Mouse (Mus musculus) ES-E14 (cell line): ENCODE data around the gene Hbq1b. TPM values are rescaled to one million over a fixed set of nuclear protein-coding genes. Genes with fewer than 3 reads are reported as not detected.

Experiments
- DNase-seq: peaks from one replicate; pipeline ENCODE4 v3.0.0-alpha.2; 2013; ENCODE audit warnings: low read depth, low spot score
- H3K27ac ChIP-seq: 2 replicates; pipeline ENCODE4 v1.5.1; 2012; ENCODE audit warnings: low read depth, mild to moderate bottlenecking, low read length, moderate library complexity, mixed read lengths; ENCODE audit not compliant: poor library complexity, insufficient read depth, severe bottlenecking
- H3K36me3 ChIP-seq: 2 replicates; pipeline ENCODE4 v1.6.1; 2012; ENCODE audit warnings: mild to moderate bottlenecking, low read length, moderate library complexity, mixed read lengths; ENCODE audit not compliant: control insufficient read depth, poor library complexity, insufficient read depth, severe bottlenecking
- H3K4me1 ChIP-seq, 2 experiments: fragments of 150-350 bp in 1 of 2; sonication (generic) in 1 of 2; 2 replicates each; pipeline ENCODE4 v1.6.1; 2012; ENCODE audit warnings: low read length in 2 of 2, mild to moderate bottlenecking in 1 of 2, mixed read lengths in 1 of 2; ENCODE audit not compliant: control insufficient read depth in 2 of 2, insufficient read depth in 2 of 2, poor library complexity in 1 of 2
- H3K4me3 ChIP-seq, 2 experiments: fragments of 150-350 bp in 1 of 2; sonication (generic) in 1 of 2; 2 replicates each; pipeline ENCODE4 v1.5.1; 2012; ENCODE audit warnings: low read length in 2 of 2, low read depth in 1 of 2, mild to moderate bottlenecking in 1 of 2, mixed read lengths in 1 of 2; ENCODE audit not compliant: insufficient read depth in 1 of 2, poor library complexity in 1 of 2, severe bottlenecking in 1 of 2
- H3K9ac ChIP-seq: 2 replicates; pipeline ENCODE4 v1.6.1; 2012; ENCODE audit warnings: low read depth, mild to moderate bottlenecking, low read length, mixed read lengths; ENCODE audit not compliant: poor library complexity, insufficient read depth, severe bottlenecking
- H3K9me3 ChIP-seq: fragments of 150-350 bp; sonication (generic); 2 replicates; pipeline ENCODE4 v1.6.1; 2012; ENCODE audit warnings: low read depth, mild to moderate bottlenecking, low read length; ENCODE audit not compliant: control insufficient read depth, insufficient read depth
- CHD2 ChIP-seq: IDR thresholded peaks from 2 replicates; pipeline ENCODE4 v1.6.1; 2014; ENCODE audit warnings: mild to moderate bottlenecking, low read depth, low read length, inconsistent platforms
- HCFC1 ChIP-seq: IDR thresholded peaks from 2 replicates; pipeline ENCODE4 v1.6.1; 2012; ENCODE audit warnings: low read length, inconsistent platforms, borderline replicate concordance; ENCODE audit not compliant: insufficient read depth
- MAFK ChIP-seq: IDR thresholded peaks from 2 replicates; pipeline ENCODE4 v1.6.1; 2014; ENCODE audit warnings: mild to moderate bottlenecking, low read depth, low read length, inconsistent platforms; ENCODE audit not compliant: insufficient read depth
- ZC3H11A ChIP-seq: IDR thresholded peaks from 2 replicates; pipeline ENCODE4 v1.6.1; 2012; ENCODE audit warnings: low read depth, mild to moderate bottlenecking, inconsistent platforms, low read length, borderline replicate concordance
- ZNF384 ChIP-seq: IDR thresholded peaks from 2 replicates; pipeline ENCODE4 v1.6.1; 2012; ENCODE audit warnings: low read depth, low read length, inconsistent platforms
- in situ Hi-C, 2 experiments: fragments of 600-800 bp; cut with MboI; formaldehyde crosslinking; loops; one replicate each; pipeline ENCODE4 v1.15.1; 2025; ENCODE audit warnings: low sequenced_read_pairs in 2 of 2, inconsistent platforms in 1 of 2; ENCODE audit not compliant: unreplicated experiment in 2 of 2
- total RNA-seq: library from RNA; depleted of rRNA; stranded (reverse); fragments of 300-350 nt; gene quantifications from 2 replicates; pipeline ENCODE4 v1.2.3, GENCODE M21; 2012; rRNA removed

Gene Hbq1b
- total RNA-seq, 1 experiment: 0.80 TPM

- H3K4me3 ChIP-seq: no peak overlapping the region
- H3K9me3 ChIP-seq: no peaks in the 10 kb centered on the region
- no peak for TF ChIP-seq MAFK
- peak; percentile 67; the same call in 1 of the 2 replicates for TF ChIP-seq ZC3H11A
- H3K27ac ChIP-seq: no peak overlapping the region
- no peaks in the 10 kb centered on the region for H3K36me3 ChIP-seq
- no peak overlapping the region for H3K9ac ChIP-seq
- in situ Hi-C loops: no loop called here
- DNase-seq: peak; percentile 86
- H3K4me1 ChIP-seq: peaks cover 0 to 2% of the 10 kb centered on the region in 2 experiments; a peak in 1 of 4 replicates
These were observed 37.8 kb downstream of the Hbq1b start for GRCm38 (mm10) chr11:32324609-32325008.

GRCm38 (mm10) chr11:32331075-32331474 is 44.3 kb downstream of the Hbq1b start:
- peaks cover 0 to 3% of the 10 kb centered on the region in 2 experiments; a peak in 1 of 4 replicates for H3K4me1 ChIP-seq
- TF ChIP-seq HCFC1 (no peak), CHD2 (no peak), ZC3H11A (no peak), ZNF384 (no peak), MAFK (no peak)
- H3K27ac ChIP-seq: no peak overlapping the region
- H3K4me3 ChIP-seq: no peak overlapping the region
- DNase-seq: no peak
- H3K36me3 ChIP-seq: no peaks in the 10 kb centered on the region
- in situ Hi-C loops: loop anchor here in 1 of 2 experiments (10.0 kb wide), 1 partner anchor 146 kb away; no protein-coding TSS in a partner anchor
- no peak overlapping the region for H3K9ac ChIP-seq
- H3K9me3 ChIP-seq: no peaks in the 10 kb centered on the region

GRCm38 (mm10) chr11:32331861-32332260 is 45.1 kb downstream of the Hbq1b start:
- peaks cover 0 to 3% of the 10 kb centered on the region in 2 experiments; a peak in 1 of 4 replicates for H3K4me1 ChIP-seq
- H3K27ac ChIP-seq: no peak overlapping the region
- no peaks in the 10 kb centered on the region for H3K9me3 ChIP-seq
- DNase-seq: no peak
- TF ChIP-seq MAFK (no peak), ZNF384 (no peak), HCFC1 (no peak), CHD2 (no peak), ZC3H11A (no peak)
- in situ Hi-C loops: loop anchor here in 1 of 2 experiments (10.0 kb wide), 1 partner anchor 147 kb away; no protein-coding TSS in a partner anchor
- H3K9ac ChIP-seq: no peak overlapping the region
- H3K4me3 ChIP-seq: no peak overlapping the region
- H3K36me3 ChIP-seq: no peaks in the 10 kb centered on the region

GRCm38 (mm10) chr11:32333235-32333634 is 46.5 kb downstream of the Hbq1b start:
- TF ChIP-seq HCFC1: no peak
- no peak for TF ChIP-seq CHD2
- no peak for TF ChIP-seq MAFK
- no peak for TF ChIP-seq ZC3H11A
- TF ChIP-seq ZNF384: no peak
- DNase-seq: no peak
- no peak overlapping the region for H3K27ac ChIP-seq
- in situ Hi-C loops: loop anchor here in 1 of 2 experiments (10.0 kb wide), 1 partner anchor 148 kb away; no protein-coding TSS in a partner anchor
- H3K4me3 ChIP-seq: no peak overlapping the region
- H3K9me3 ChIP-seq: no peaks in the 10 kb centered on the region
- no peaks in the 10 kb centered on the region for H3K36me3 ChIP-seq
- no peak overlapping the region for H3K9ac ChIP-seq
- H3K4me1 ChIP-seq: peaks cover 0 to 3% of the 10 kb centered on the region in 2 experiments; a peak in 1 of 4 replicates

GRCm38 (mm10) chr11:32336435-32336907 is 49.7 kb downstream of the Hbq1b start:
- Histone ChIP-seq H3K27ac (no peak overlapping the region), H3K9ac (no peak overlapping the region), H3K4me3 (no peak overlapping the region), H3K9me3 (no peaks in the 10 kb centered on the region), H3K4me1 (peaks cover 0 to 3% of the 10 kb centered on the region in 2 experiments; a peak in 1 of 4 replicates), H3K36me3 (no peaks in the 10 kb centered on the region)
- TF ChIP-seq ZC3H11A (no peak), HCFC1 (no peak), MAFK (no peak), ZNF384 (no peak), CHD2 (no peak)
- in situ Hi-C loops: loop anchor here in 1 of 2 experiments (10.0 kb wide), 1 partner anchor 152 kb away; no protein-coding TSS in a partner anchor
- DNase-seq: no peak

Other genes starting within 250 kb of the Hbq1b start
- gene Il9r, start 86.7 kb upstream of the Hbq1b start, total RNA-seq: 0.13 and 0.21 TPM in 2 replicates
- gene Snrnp25, start 81.5 kb upstream of the Hbq1b start, total RNA-seq: 79.5 and 85.4 TPM in 2 replicates
- gene Rhbdf1, start 64.7 kb upstream of the Hbq1b start, total RNA-seq: 24.8 and 58.9 TPM in 2 replicates
- gene Mpg, start 60.5 kb upstream of the Hbq1b start, total RNA-seq: 30.6 and 32.3 TPM in 2 replicates
- 47.2 and 67.0 TPM in 2 replicates for gene Nprl3, start 19.3 kb upstream of the Hbq1b start, total RNA-seq
- gene Hba-x, start 10.6 kb upstream of the Hbq1b start, total RNA-seq: not detected in 2 replicates
- not detected in 2 replicates for gene Hba-a1, start 3.5 kb upstream of the Hbq1b start, total RNA-seq
- 1.1 TPM in 1 of 2 replicates, not detected in the other for gene Hba-a2, start 9.5 kb downstream of the Hbq1b start, total RNA-seq
- 0.95 TPM in 1 of 2 replicates, not detected in the other for gene Hbq1a, start 13.1 kb downstream of the Hbq1b start, total RNA-seq
- 3.2 and 6.8 TPM in 2 replicates for gene Sh3pxd2b, start 60.9 kb downstream of the Hbq1b start, total RNA-seq
- 15.2 and 18.3 TPM in 2 replicates for gene Ubtd2, start 168.4 kb downstream of the Hbq1b start, total RNA-seq
- 0.32 and 0.40 TPM in 2 replicates for gene Efcab9, start 245.1 kb downstream of the Hbq1b start, total RNA-seq
- gene Stk10, start 246.3 kb downstream of the Hbq1b start, total RNA-seq: 8.3 and 9.8 TPM in 2 replicates